Mouse (Mus musculus): ENCODE measurements at regions not wholly inside any gene's neighbourhood (a gene's known extent, or its start where the extent isn't known, plus 50 kb on each side); places are given as distances from the start of the nearest gene placed in this dataset.

- intact Hi-C loops (cut with DNase I): no loop called here
- DNase-seq (ENCODE audit: extremely low spot score in 1 of 2, low spot score in 2 of 2): no peak
Observed at GRCm38 (mm10) chr8:25410536-25410935, 586.4 kb upstream of the Adam5 start.

- no peak for DNase-seq (ENCODE audit: extremely low spot score in 1 of 2, low spot score in 2 of 2)
- intact Hi-C loops (cut with DNase I): no loop called here
Observed at GRCm38 (mm10) chr8:25407862-25408261, 583.7 kb upstream of the Adam5 start.

DNA sequence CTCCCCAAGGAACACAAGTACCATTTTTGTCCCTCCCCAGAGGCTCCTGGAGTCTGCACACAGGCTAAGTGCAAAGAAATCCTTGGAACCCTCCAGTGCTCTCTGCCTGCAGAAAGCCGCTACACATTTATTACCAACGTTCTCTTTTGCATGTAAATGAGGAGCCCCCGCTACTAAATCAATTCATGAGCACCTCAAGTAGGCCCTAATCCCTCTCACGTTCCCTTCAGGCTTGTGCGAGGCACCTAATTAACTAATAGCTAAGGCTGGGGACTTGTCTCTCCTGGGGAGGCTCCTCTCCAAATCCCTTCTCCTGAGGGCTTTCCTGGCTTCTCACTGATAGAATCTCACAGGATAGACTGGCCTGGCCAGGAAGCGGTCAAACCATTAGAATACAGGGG is 568.6 kb upstream of the Adam5 start:
- intact Hi-C loops (cut with DNase I): no loop called here

DNA sequence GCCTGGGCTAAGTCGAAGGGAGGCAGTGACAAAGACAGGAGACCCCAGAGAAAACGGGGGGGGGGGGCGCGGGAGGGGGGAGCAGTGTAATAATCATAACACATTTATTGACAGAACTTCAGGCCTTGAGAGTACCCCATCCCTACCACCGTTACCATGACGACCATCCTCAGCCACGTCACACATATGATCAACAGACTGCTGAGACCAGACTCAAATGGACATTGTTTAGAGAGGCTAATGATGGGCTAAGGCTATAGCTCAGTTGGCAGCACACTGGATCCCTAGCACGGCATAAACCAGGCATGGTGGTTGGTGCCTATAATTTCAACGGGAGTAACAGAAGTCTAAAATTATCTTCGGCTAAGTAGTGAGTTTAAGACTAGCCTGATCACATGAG is 565.8 kb upstream of the Adam5 start:
- DNase-seq (ENCODE audit: extremely low spot score in 1 of 2, low spot score in 2 of 2): no peak
- intact Hi-C loops (cut with DNase I): no loop called here

More for the DNA sequence above, 568.6 kb upstream of the Adam5 start:
- no peak for DNase-seq (ENCODE audit: extremely low spot score in 1 of 2, low spot score in 2 of 2)

GRCm38 (mm10) chr8:25389371-25389855 is 565.2 kb upstream of the Adam5 start:
- intact Hi-C loops (cut with DNase I): no loop called here
- peak; percentile 48 to 51 for DNase-seq (ENCODE audit: extremely low spot score in 1 of 2, low spot score in 2 of 2)

DNA sequence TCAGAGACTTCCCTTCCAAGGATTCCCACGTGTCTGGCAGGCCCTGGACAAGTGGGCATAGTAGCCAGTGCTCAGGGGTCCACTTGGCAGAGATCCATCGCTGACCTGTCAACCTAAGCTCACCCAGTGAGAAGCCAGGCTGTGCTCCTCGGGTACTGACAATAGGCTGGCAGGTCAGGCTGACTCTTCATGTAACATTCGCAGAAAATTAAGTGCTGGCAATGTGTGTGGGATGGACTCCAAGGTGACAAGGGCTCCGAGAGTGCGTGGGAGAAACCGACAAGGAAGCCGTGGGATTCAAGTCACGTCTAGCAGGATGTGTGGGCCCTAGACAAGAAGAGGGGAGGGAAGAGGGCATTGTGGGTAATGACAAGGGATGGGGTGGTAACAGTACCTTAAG is 564.6 kb upstream of the Adam5 start:
- intact Hi-C loops (cut with DNase I): no loop called here

GRCm38 (mm10) chr8:25385186-25385585 is 561.0 kb upstream of the Adam5 start:
- intact Hi-C loops (cut with DNase I): no loop called here
- peak in 1 of 2 experiments; percentile 59 for DNase-seq (ENCODE audit: extremely low spot score in 1 of 2, low spot score in 2 of 2)

More for the DNA sequence above, 564.6 kb upstream of the Adam5 start:
- peak in 1 of 2 experiments; percentile 14 for DNase-seq (ENCODE audit: extremely low spot score in 1 of 2, low spot score in 2 of 2)

- intact Hi-C loops (cut with DNase I): no loop called here
- DNase-seq (ENCODE audit: extremely low spot score in 1 of 2, low spot score in 2 of 2): no peak
Observed at GRCm38 (mm10) chr8:25384591-25384990, 560.4 kb upstream of the Adam5 start.

DNA sequence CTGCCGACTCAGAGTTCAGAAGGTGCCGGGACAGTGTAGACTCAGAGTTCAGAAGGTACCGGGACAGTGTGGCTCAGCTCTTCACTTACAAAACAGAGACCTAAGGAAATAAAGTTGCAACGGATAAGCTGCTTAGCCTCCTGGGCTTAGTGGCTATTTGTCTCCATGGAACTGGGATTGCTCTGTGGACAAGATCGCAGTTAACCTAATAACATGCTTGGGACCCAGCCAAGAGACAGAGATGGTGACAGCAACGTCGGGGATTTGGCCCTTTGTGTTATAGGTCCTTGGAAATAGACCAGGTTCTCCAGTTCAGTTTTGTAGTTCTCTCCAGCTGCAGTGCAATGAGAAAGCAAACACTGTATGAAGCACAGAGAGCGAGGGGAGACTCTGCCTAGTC is 549.1 kb upstream of the Adam5 start:
- no peak for DNase-seq (ENCODE audit: extremely low spot score in 1 of 2, low spot score in 2 of 2)
- intact Hi-C loops (cut with DNase I): no loop called here

DNA sequence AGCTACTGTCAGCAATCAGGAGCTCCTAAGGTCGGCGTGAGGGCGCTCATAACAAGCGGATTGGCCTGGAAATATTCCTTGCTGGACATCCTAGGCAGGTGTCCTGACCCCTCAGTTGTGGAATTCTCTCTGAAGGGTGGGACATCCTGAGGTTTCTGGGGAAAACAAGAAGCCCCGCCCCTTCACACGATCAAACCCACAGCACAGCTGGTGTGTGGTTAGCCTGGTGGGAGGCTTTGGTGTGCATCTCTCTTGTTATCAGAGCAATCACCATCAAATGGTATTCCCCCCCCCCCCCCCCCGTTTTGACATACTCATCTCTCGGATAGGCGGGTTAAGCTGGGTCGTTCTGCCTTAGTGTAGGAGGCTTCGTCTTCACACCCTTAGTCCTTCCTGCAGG is 546.8 kb upstream of the Adam5 start:
- intact Hi-C loops (cut with DNase I): no loop called here
- DNase-seq (ENCODE audit: extremely low spot score in 1 of 2, low spot score in 2 of 2): no peak

DNA sequence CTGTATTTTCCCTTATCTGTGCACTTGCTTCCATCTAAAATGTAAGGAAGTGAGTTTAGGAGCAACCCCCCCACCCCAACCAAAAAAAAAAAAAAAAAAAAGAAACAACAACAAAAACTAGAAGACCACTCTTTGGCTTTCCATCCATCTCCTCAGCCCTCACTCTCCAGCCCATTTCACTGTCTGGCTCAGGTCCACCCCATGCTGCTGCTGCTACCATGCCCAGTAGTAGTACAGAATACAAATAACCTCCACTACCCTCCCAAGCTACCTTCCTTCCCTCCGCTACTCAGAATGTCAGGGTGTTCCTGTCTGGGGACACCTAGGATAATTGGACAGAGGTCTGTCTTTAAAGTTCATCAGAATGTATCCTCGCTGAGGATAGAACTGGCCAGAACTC is 545.2 kb upstream of the Adam5 start:
- intact Hi-C loops (cut with DNase I): no loop called here
- no peak for DNase-seq (ENCODE audit: extremely low spot score in 1 of 2, low spot score in 2 of 2)

- peak; percentile 37 to 51 for DNase-seq (ENCODE audit: extremely low spot score in 1 of 2, low spot score in 2 of 2)
- intact Hi-C loops (cut with DNase I): no loop called here
Observed at GRCm38 (mm10) chr8:25368561-25369091, 544.5 kb upstream of the Adam5 start.

DNA sequence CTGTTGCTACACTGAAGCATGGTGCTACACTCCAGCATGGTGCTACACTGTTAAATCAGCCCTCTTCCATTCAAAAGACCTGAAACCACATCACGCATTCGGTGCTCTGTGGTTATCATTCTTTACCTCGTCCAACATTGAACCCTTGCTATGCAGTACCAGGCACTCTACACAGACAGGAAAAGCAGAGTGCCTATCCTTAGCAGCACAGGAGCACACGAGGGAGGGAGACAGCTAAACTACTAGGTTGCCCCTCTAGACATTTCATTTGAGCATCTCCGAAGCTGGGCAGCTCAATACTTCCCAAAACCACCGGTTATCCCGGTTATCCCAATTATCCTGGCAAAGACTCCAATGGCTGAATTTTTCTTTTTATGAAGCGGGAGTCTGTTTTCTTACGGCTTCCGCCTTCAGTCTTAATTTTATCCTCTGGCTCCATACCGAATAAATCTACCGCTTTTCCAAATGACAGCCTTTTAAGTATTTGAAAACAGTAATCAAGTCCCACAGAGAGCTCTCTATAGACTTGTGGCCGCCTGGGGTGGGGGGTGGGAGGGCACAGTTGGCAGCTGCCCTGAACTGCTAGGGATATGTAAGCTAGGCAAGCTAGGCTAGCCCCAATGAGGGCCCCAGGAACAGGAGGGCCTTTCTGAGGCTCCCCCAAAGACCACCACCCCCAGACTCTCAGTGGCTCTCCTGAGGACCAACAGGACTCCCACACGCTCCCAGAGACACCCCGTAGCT is 543.8 kb upstream of the Adam5 start:
- intact Hi-C loops (cut with DNase I): no loop called here
- no peak for DNase-seq (ENCODE audit: extremely low spot score in 1 of 2, low spot score in 2 of 2)

- intact Hi-C loops (cut with DNase I): no loop called here
- no peak for DNase-seq (ENCODE audit: extremely low spot score in 1 of 2, low spot score in 2 of 2)
Observed at GRCm38 (mm10) chr8:25366181-25366580, 542.0 kb upstream of the Adam5 start.

DNA sequence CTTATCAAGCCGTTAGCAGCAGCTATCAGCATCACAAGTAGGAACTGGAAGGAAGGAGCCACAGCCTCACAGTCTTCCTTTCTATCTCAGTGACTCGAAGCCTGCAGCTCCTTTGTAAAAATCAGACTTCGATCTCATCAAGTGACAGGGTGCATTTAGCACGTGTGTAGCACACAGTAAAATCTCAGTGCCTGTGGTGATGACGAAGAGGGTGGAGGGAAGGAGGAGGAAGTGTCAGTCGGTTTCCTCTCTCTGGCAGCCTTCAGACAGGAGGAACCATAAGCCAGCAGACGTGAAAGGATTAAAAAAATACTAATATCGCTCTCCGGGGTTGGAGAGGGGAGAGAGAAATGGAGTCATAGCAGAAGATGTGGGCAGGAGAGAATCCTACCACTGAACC is 538.5 kb upstream of the Adam5 start:
- no peak for DNase-seq (ENCODE audit: extremely low spot score in 1 of 2, low spot score in 2 of 2)
- intact Hi-C loops (cut with DNase I): no loop called here

- intact Hi-C loops (cut with DNase I): no loop called here
- DNase-seq (ENCODE audit: extremely low spot score in 1 of 2, low spot score in 2 of 2): no peak
Observed at GRCm38 (mm10) chr8:25362146-25362545, 538.0 kb upstream of the Adam5 start.

DNA sequence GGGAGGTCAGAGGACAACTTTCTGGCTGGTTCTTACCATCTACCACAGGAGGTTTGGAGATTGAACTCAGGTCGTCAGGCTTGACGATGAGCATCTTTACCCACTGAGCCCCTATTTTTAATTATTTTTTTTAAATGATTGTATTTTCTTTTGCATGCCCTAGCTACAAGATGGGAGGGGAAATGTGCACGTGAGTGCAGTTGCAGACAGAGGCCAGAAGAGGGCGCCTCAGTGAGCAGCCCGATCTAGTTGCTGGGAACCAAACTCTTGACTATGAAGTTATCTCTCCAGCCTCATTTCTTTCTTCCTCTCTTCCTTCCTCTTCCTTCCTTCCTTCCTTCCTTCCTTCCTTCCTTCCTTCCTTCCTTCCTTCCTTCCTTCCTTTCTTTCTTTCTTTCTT is 537.3 kb upstream of the Adam5 start:
- intact Hi-C loops (cut with DNase I): no loop called here
- no peak for DNase-seq (ENCODE audit: extremely low spot score in 1 of 2, low spot score in 2 of 2)

GRCm38 (mm10) chr8:25358539-25359165 is 534.5 kb upstream of the Adam5 start:
- peak; percentile 65 to 73 for DNase-seq (ENCODE audit: extremely low spot score in 1 of 2, low spot score in 2 of 2)
- intact Hi-C loops (cut with DNase I): loop anchor here (5.0 kb wide), 1 partner anchor 164 kb away; no protein-coding TSS in a partner anchor

- intact Hi-C loops (cut with DNase I): no loop called here
- DNase-seq (ENCODE audit: extremely low spot score in 1 of 2, low spot score in 2 of 2): no peak
Observed at GRCm38 (mm10) chr8:25353822-25354770, 529.9 kb upstream of the Adam5 start.

Measured in left cerebral cortex, postnatal 10 days (tissue).